Mouse (Mus musculus): Measurements from ENCODE around the gene Rap2a.
A peak's percentile ranks its signal among the peaks of the same experiment; 100 is the strongest.

The Rap2a gene

DNA sequence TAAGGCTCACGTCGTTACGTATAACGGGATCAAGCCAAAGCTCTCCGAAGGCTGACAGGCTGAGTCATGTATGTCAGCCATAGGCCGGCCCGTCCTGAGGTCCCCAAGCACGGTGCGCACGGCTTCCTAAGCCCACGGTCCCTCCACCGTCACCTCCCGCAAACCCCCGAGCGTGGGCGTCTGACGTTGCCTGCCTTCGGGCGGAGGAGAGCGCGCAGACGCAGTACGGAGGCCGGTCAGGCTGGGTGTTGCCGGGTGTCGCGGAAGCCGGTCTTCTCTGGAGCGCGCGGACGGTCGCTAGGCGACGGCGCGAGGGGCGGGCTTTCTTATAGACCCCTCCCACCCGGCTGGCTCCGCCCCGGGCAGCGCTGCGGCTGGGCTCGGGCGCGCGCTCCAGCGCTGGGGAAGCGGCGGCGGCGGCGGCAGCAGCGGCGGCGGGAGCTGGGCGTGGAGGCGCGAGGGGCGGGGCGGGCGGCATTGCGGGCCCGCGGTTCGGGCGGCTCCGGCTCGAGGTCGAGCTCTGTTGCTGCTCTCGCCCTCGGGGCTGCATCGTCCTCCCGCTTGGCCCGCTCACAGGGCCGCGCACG, at the start of gene Rap2a:
Gene Rap2a (plus strand): TSS at position 463 of the 587 bp plus-strand sequence.
- peak; percentile 85 for DNase-seq (ENCODE audit: low read depth)

GRCm38 (mm10) chr14:120428497-120428896, 49.7 kb upstream of the Rap2a start:
- DNase-seq (ENCODE audit: low read depth): no peak

DNA sequence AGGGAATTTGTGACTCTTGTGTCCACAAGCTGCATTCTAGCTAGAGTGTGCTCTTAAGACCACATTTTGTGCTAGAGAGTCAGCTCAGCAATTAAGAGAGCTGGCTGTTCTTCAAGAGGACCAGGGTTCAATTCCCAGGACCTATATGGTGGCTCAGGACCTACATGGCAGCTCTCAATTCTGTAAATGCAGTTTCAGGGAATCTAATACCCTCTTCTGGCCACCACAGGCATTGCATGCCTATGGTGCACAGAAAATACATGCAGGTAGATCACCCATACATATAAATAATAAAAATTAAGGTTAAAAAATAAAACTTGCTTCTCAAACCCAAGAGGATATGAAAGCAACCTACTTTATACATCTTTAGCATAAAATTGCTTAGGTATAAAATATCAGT, 45.5 kb upstream of the Rap2a start:
- peak; percentile 10 for DNase-seq (ENCODE audit: low read depth)

DNA sequence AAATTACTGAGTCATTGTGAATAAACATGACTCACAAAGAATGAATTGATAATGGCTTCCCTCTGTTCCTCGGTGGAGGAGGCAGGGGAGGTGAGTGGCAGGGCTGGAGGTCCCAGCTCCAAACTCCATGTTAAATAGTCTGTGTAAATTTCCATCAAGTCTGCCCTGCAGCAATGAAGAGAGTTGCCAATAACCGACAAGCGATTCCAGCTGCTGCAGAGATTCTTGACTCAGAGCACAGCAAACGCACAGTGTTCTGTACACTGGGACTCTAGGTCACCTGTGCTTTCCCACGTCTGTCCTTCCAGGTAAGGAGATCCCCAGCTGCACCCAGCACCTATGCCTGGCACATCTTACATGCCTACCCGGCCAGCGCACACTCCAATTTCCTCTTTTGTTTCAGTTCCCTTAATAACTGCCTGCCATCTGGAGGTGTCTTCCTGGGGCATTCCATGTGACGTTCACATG, 44.3 kb upstream of the Rap2a start:
- peak; percentile 20 for DNase-seq (ENCODE audit: low read depth)

DNA sequence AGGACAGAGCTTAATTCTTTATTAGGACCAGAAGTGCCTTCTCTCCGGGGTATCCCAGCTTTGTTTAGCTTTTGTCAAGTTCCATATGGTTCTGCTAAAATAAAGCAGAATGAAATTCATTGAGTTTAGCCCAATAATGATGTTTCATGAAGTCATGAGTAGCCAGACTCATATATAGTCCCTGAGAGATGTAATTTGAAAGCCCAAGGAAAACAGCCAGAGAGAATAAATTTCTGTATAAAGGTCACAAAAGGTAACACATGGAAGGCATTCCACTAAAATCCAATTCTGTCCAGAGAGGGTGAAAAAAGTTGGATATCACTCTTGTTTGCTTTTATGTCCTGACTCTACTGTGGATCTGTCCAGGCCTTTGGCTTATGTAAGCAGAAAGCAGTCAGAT, 43.4 kb upstream of the Rap2a start:
- no peak for DNase-seq (ENCODE audit: low read depth)

DNA sequence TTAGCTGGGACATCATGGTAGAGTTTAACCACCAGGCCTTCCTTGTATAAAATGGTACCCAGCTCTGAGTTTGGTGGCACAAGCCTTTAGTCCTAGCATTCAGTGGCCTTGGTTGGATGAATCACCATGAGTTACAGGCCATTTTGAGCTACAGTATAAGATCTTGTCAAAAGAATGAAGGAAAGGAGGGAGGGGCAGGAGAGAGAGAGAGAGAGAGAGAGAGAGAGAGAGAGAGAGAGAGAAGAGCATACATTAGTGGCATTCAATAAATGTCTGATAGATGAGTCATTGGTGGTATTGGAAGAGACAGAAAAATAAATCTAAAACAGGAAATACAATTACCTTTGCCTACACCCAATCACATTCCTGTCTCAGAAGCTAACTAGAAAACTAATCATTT, 37.5 kb upstream of the Rap2a start:
- no peak for DNase-seq (ENCODE audit: low read depth)

GRCm38 (mm10) chr14:120441256-120441655, 37.0 kb upstream of the Rap2a start:
- DNase-seq (ENCODE audit: low read depth): no peak

DNA sequence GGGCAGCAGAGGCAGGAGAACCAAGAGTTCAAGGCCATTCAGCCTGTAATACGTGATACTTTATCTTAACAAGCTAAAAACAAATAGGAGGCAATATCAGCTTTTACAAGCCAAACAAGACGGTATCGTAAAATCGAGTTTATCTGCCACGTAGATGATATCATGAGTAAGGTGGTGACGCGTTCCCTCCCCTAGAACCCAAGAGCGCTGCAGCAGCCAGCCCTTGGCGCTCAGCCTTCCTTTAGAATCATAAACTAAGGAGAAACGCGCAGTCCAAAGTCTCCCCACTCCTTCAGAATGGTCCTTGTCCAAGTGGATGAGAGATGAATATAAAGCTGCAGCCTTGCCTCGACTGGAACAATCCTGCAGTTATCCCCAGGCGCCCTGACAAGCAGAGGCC, 36.4 kb upstream of the Rap2a start:
- DNase-seq (ENCODE audit: low read depth): no peak

DNA sequence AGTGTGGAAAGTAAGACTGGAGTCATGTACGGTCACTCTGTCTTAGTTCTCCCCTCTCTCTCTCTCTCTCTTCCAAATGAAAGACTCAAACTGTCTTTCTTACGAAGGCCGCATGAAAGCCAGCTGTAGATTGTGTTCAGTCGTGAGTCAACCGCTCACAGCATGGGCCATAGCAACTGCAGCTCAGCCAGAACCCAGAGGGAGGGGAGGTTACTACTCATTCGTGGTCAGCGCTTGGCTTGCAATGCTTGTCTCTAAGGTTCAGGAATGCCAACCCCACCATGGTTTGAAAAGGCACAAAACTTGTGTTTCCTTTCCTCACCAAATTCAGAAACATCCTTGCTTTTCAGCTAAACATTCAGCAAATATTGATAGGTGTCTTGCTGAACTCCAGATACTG, 24.0 kb upstream of the Rap2a start:
- DNase-seq (ENCODE audit: low read depth): no peak

DNA sequence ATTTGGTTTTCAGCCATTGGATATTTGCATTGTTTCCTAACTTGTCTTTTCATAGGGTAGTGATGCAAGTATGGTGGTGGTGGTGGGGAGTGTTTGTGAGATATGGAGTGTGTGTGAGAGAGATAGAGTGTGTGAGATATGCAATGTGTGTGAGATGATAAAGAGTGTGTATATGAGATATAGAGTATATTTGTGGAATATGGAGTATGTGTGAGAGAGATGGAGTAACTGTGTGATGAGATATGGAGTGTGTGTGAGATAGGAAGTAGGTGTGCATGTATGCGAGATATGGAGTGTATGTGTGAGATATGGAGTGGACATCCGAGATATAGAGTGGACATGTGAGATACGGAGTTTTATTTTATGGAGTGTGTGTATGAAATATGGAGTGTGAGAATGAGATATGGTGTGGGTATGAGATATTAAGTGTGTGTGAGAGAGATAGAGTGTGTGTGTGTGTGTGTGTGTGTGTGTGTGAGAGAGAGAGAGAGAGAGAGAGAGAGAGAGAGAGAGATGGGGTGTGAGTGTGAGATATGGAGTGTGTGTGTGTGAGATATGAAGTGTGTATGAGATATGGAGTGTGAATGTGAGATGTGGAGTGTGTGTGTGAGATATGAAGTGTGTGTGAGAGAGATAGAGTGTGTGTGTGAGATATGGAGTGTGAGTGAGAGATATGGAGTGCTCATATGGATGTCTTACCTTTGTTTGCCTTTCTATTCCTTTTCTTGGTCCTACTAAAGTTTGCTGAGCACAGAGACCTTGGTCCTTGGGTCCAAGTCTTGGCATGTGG, 14.1 kb upstream of the Rap2a start:
- DNase-seq (ENCODE audit: low read depth): no peak

DNA sequence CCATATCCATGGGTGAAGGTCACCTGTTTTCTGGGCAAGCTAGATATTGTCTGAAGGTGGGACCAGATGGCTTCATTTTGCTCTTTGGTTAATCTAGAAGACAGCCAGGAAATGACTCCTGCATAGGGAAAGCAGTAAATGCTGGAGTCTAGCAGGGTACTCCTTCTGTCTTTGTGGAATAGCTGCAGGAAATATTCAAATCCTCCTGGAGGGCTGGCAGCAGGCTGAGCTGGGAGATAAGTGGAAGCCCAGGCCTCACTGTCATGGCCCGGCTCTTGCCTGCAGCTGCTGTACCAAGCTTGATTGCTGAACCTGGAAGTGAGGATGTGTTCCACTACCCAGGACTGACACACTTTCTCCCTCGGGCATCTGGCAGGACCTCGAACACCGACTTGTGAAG, 11.4 kb upstream of the Rap2a start:
- DNase-seq (ENCODE audit: low read depth): no peak

DNA sequence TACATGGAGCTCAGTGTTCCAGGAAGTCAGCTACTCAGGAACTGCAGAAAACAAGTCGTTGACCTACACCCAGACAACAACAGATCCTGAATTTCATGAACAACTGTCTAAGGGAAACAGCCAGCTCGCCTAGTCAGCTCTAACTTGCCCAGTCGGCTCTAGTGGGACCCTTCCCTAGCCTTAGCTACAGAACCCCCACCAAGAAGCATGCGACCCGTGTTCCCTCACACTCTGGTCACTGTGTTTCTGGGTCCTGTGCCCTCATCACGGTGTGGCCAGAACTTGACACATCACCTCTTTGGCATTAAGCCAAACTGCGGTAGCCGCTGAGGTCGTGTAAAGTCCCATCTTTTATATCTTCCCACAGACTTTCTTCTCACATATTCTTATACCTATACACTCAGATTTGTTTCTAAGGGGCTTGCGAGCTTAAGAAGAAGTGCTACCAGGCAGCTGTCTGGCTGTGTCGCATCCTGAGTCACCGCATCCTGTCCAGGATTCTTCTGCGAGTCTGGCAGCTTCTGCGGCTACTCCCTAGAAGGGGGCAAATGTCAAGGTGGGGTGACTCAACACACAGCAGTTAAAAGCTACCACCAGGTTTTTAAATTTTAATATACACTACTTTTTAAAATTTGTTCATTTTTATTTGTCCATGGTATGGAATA, 9.0 kb upstream of the Rap2a start:
- no peak for DNase-seq (ENCODE audit: low read depth)

- no peak for DNase-seq (ENCODE audit: low read depth)
Measured at GRCm38 (mm10) chr14:120476186-120476697, 2.0 kb upstream of the Rap2a start.

- peak; percentile 93 for DNase-seq (ENCODE audit: low read depth)
Measured at GRCm38 (mm10) chr14:120477288-120477981, 809 bp upstream of the Rap2a start.

GRCm38 (mm10) chr14:120478641-120479341, 547 bp downstream of the Rap2a start:
- DNase-seq (ENCODE audit: low read depth): no peak

DNA sequence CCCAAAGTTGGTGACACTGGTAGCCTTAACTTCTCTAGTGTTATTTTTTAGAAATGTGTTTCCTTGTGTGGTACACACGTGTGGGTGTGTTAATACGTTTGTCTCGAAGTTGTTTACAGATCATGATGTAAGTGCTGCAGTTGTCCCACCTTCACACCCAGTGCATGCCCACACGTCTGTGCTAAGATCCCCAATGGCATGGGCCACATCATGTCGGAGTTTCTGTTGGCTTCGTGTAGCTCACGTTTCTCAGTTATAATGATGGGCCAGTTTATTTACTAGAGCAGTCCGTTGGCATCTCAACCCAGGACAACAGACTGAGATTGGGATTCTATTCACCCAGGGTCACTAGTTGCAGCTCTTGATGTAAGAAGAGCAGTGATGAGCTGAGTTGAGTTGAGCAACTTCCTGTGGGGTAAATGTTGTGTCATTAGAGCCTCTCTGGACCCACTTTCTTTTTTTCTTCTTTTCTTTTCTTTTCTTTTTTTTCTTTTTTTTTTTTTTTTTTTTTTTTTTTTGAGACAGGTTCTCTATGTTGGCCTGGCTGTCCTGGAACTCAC, 2.2 kb downstream of the Rap2a start:
- DNase-seq (ENCODE audit: low read depth): no peak

GRCm38 (mm10) chr14:120480927-120481326, 2.7 kb downstream of the Rap2a start:
- no peak for DNase-seq (ENCODE audit: low read depth)

GRCm38 (mm10) chr14:120484561-120484960, 6.3 kb downstream of the Rap2a start:
- no peak for DNase-seq (ENCODE audit: low read depth)

- DNase-seq (ENCODE audit: low read depth): no peak
Measured at GRCm38 (mm10) chr14:120496284-120496683, 18.0 kb downstream of the Rap2a start.

- no peak for DNase-seq (ENCODE audit: low read depth)
Measured at GRCm38 (mm10) chr14:120496827-120497226, 18.6 kb downstream of the Rap2a start.

GRCm38 (mm10) chr14:120499096-120499495, 20.9 kb downstream of the Rap2a start:
- no peak for DNase-seq (ENCODE audit: low read depth)

Measured in c-Kit-positive CD71-negative TER-119-negative erythroid progenitor cells, embryonic 14.5 days (primary cell).